Mouse (Mus musculus): Measurements from ENCODE around the gene Tmcc3.

GRCm38 (mm10) chr10:94557428-94558149, 245.8 kb downstream of the Tmcc3 start:
- TF ChIP-seq CTCF (IDR thresholded peaks at IDR 0.05; ENCODE audit: low read depth) (no peak), EP300 (IDR thresholded peaks at IDR 0.05; ENCODE audit: low read depth) (no peak)

Measured in heart, postnatal 0 days (tissue).